Mouse (Mus musculus) macrophage (primary cell): ENCODE data around the gene Rps15a. TPM values are rescaled to one million over a fixed set of nuclear protein-coding genes. Genes with fewer than 3 reads are reported as not detected.

Source experiments
- H3K27ac ChIP-seq: fragments of 350-480 bp; formaldehyde crosslinking; 2 replicates; pipeline ENCODE4 v1.9.0; 2021
- H3K36me3 ChIP-seq: fragments of 350-480 bp; formaldehyde crosslinking; 2 replicates; pipeline ENCODE4 v1.9.0; 2021; ENCODE audit errors: inconsistent target
- H3K4me3 ChIP-seq: fragments of 350-480 bp; formaldehyde crosslinking; 2 replicates; pipeline ENCODE4 v1.9.0; 2021; ENCODE audit errors: inconsistent target
- H3K79me2 ChIP-seq: fragments of 350-480 bp; formaldehyde crosslinking; 2 replicates; pipeline ENCODE4 v1.9.0; 2021; ENCODE audit errors: inconsistent target
- WGBS: methylation state at CpG from one replicate; pipeline ENCODE4 v1.1.7; 2026; ENCODE audit warnings: inconsistent platforms; ENCODE audit not compliant: missing documents; 5-methylcytosine and 5-hydroxymethylcytosine counted together
- polyA plus RNA-seq: library from polyadenylated mRNA; stranded (reverse); fragments of 250-400 nt; gene quantifications from 3 replicates; pipeline ENCODE4 v1.2.4, GENCODE M21; 2018; ENCODE audit warnings: inconsistent platforms
- total RNA-seq, 78 experiments: library from RNA; depleted of rRNA; stranded (reverse); fragments of 250-400 nt; gene quantifications; 1 replicate in 9 of 78; 2 replicates in 24 of 78; 3 replicates in 43 of 78; 4 replicates in 2 of 78; pipeline ENCODE4 v1.2.4; 2018; ENCODE audit warnings: inconsistent platforms in 56 of 78

Rps15a gene
- total RNA-seq (2018; cell fraction: chromatin; rRNA removed) = 100 to 1,000 TPM in 1 of 26 experiments, 10 to 100 TPM in 25; 36.0 to 273 (median 53.7) TPM
- total RNA-seq (2018; cell fraction: cytosol; rRNA removed) = 100 to 1,000 TPM; 369 to 863 (median 565) TPM
- 10 to 100 TPM; 36.1 to 90.9 (median 63.1) TPM for total RNA-seq (2018; cell fraction: nucleus; rRNA removed)
- polyA plus RNA-seq = 605 to 1,612 TPM (median 1,413 TPM) in 3 replicates

- 0% methylated on average over 40 of the region's 40 CpGs for WGBS
- Histone ChIP-seq H3K27ac (peak within 1 kb of the TSS; percentile 76), H3K79me2 (peaks cover 51% of the 10 kb centered on the region), H3K4me3 (peak within 1 kb of the TSS; percentile 91), H3K36me3 (peaks cover 24% of the 10 kb centered on the region)
Observed at GRCm38 (mm10) chr7:118115877-118116568, at the start of gene Rps15a. Gene Rps15a (minus strand): TSS chr7:118116188.

GRCm38 (mm10) chr7:118163006-118163405, 47.0 kb upstream of the Rps15a start:
- H3K36me3 ChIP-seq = peaks cover 70% of the 10 kb centered on the region
- no peak overlapping the region for H3K4me3 ChIP-seq
- no peaks in the 10 kb centered on the region for H3K79me2 ChIP-seq
- H3K27ac ChIP-seq = no peak overlapping the region
- 99% methylated on average over 8 of the region's 8 CpGs for WGBS

- peaks cover 68% of the 10 kb centered on the region for H3K36me3 ChIP-seq
Observed at GRCm38 (mm10) chr7:118160121-118160520, 44.1 kb upstream of the Rps15a start.

GRCm38 (mm10) chr7:118156461-118156860, 40.5 kb upstream of the Rps15a start:
- 96% methylated on average over 6 of the region's 7 CpGs for WGBS
- no peak overlapping the region for H3K4me3 ChIP-seq
- H3K36me3 ChIP-seq = peaks cover 84% of the 10 kb centered on the region
- H3K27ac ChIP-seq = no peak overlapping the region
- H3K79me2 ChIP-seq = no peaks in the 10 kb centered on the region

More at GRCm38 (mm10) chr7:118160121-118160520, 44.1 kb upstream of the Rps15a start:
- Histone ChIP-seq H3K79me2 (no peaks in the 10 kb centered on the region), H3K4me3 (no peak overlapping the region), H3K27ac (no peak overlapping the region)
- 77% methylated on average over 3 of the region's 3 CpGs for WGBS

GRCm38 (mm10) chr7:118154150-118154549, 38.2 kb upstream of the Rps15a start:
- no peak overlapping the region for H3K27ac ChIP-seq

GRCm38 (mm10) chr7:118143602-118144001, 27.6 kb upstream of the Rps15a start:
- Histone ChIP-seq H3K79me2 (no peaks in the 10 kb centered on the region), H3K4me3 (no peak overlapping the region), H3K36me3 (peaks cover 85% of the 10 kb centered on the region), H3K27ac (no peak overlapping the region)
- WGBS = 87% methylated on average over 3 of the region's 3 CpGs

More at GRCm38 (mm10) chr7:118154150-118154549, 38.2 kb upstream of the Rps15a start:
- Histone ChIP-seq H3K4me3 (no peak overlapping the region), H3K36me3 (peaks cover 86% of the 10 kb centered on the region), H3K79me2 (no peaks in the 10 kb centered on the region)
- 74% methylated on average over 6 of the region's 6 CpGs for WGBS

- Histone ChIP-seq H3K79me2 (no peaks in the 10 kb centered on the region), H3K36me3 (peaks cover 81% of the 10 kb centered on the region), H3K4me3 (no peak overlapping the region), H3K27ac (no peak overlapping the region)
- WGBS = 96% methylated on average over 4 of the region's 4 CpGs
Observed at GRCm38 (mm10) chr7:118143123-118143522, 27.1 kb upstream of the Rps15a start.

- H3K36me3 ChIP-seq = peaks cover 90% of the 10 kb centered on the region
- H3K27ac ChIP-seq = no peak overlapping the region
- no peak overlapping the region for H3K4me3 ChIP-seq
- H3K79me2 ChIP-seq = no peaks in the 10 kb centered on the region
- WGBS = 97% methylated on average over 7 of the region's 7 CpGs
Observed at GRCm38 (mm10) chr7:118141271-118141670, 25.3 kb upstream of the Rps15a start.

- no peaks in the 10 kb centered on the region for H3K79me2 ChIP-seq
- H3K36me3 ChIP-seq = peaks cover 50% of the 10 kb centered on the region
- no peak overlapping the region for H3K27ac ChIP-seq
- 92% methylated on average over 11 of the region's 11 CpGs for WGBS
- no peak overlapping the region for H3K4me3 ChIP-seq
Observed at GRCm38 (mm10) chr7:118135128-118135527, 19.1 kb upstream of the Rps15a start.

- Histone ChIP-seq H3K79me2 (peaks cover 43% of the 10 kb centered on the region), H3K27ac (peak within 1 kb of the TSS; percentile 92), H3K4me3 (peak within 1 kb of the TSS; percentile 96), H3K36me3 (peaks cover 17% of the 10 kb centered on the region)
- under 1% methylated on average over 38 of the region's 39 CpGs for WGBS
Observed at GRCm38 (mm10) chr7:118129430-118130041, 13.5 kb upstream of the Rps15a start, which contains the start of gene Arl6ip1. Gene Arl6ip1 (minus strand): TSS chr7:118129662.

DNA sequence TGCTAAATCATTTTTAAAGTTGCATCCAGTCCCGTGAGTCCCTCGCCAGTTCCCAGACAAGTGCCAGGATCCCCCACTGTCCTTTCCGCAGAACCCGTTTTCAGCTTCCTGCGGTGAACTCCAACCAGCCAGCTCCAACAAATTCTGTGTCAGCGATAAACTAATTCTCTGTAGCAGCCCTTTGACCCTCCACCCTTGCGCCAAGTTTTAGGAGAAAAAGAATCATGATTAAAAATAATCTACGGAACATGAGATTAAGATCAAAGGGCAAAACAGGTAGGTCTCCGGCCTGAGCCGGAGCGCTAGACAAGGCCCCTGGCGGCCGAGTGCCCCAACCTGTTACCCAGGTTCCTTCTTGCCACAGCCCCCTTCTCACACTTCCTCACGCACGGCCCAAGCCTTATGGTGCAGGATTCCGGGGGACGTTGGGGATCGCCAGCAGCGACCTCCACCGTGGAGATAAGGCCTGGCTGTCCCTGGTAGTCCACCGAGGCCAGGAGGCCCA, 13.0 kb upstream of the Rps15a start:
- under 1% methylated on average over 20 of the region's 21 CpGs for WGBS
- Histone ChIP-seq H3K36me3 (peaks cover 20% of the 10 kb centered on the region), H3K79me2 (peaks cover 49% of the 10 kb centered on the region), H3K4me3 (peak overlapping the region; percentile 96), H3K27ac (peak overlapping the region; percentile 92)

- H3K27ac ChIP-seq = no peak overlapping the region
- peaks cover 31% of the 10 kb centered on the region for H3K36me3 ChIP-seq
- H3K79me2 ChIP-seq = peaks cover 75% of the 10 kb centered on the region
- no peak overlapping the region for H3K4me3 ChIP-seq
- 74% methylated on average over 11 of the region's 11 CpGs for WGBS
Observed at GRCm38 (mm10) chr7:118126219-118126875, 10.4 kb upstream of the Rps15a start.

DNA sequence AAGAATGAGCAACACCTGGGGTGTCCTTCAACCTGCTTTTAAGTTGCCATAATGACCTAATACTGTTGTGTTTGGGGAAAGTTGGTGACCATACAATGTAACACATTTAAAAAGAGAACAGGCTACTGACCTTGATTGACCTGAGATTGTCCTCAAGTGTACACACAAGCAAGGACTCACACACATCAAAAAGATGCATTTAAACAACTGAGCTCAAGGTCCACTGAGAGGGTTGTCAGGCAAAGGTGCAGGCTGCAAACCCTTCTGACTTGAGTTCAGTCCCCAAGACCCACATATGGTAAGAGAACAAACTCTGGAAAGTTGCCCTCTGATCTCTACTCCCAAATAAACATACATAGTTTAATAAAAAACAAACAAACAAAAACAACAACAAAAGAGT, 9.7 kb upstream of the Rps15a start:
- no peak overlapping the region for H3K27ac ChIP-seq
- H3K36me3 ChIP-seq = peaks cover 35% of the 10 kb centered on the region
- H3K4me3 ChIP-seq = no peak overlapping the region
- H3K79me2 ChIP-seq = peaks cover 81% of the 10 kb centered on the region

- 98% methylated on average over 4 of the region's 4 CpGs for WGBS
- Histone ChIP-seq H3K27ac (no peak overlapping the region), H3K36me3 (peaks cover 46% of the 10 kb centered on the region), H3K79me2 (peaks cover 76% of the 10 kb centered on the region), H3K4me3 (no peak overlapping the region)
Observed at GRCm38 (mm10) chr7:118123512-118124411, 7.8 kb upstream of the Rps15a start.
